Mouse (Mus musculus): ENCODE measurements at regions not wholly inside any gene's neighbourhood (a gene's known extent, or its start where the extent isn't known, plus 50 kb on each side); places are given as distances from the start of the nearest gene placed in this dataset.

DNA sequence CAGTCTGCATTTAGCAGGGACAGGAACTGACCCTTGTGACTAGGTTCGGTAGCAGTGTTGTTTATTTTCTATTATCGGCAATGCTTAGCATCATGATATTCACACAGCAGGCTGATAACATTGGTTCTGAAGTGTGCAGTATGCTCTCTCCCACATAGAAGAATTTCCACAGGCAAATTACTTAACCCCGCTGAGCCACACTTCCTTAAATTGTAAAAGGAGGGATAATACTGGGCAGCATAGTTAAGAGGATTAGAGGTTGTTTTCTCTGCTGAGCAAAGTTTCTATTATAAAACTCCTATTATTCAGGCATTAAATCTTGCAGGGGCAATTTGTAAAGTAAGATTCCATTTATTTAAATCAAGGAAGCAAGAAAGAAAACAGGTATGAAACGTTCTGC, 489.4 kb upstream of the Arpp21 start:
- DNase-seq (ENCODE audit: low spot score in 2 of 2), result no peak

DNA sequence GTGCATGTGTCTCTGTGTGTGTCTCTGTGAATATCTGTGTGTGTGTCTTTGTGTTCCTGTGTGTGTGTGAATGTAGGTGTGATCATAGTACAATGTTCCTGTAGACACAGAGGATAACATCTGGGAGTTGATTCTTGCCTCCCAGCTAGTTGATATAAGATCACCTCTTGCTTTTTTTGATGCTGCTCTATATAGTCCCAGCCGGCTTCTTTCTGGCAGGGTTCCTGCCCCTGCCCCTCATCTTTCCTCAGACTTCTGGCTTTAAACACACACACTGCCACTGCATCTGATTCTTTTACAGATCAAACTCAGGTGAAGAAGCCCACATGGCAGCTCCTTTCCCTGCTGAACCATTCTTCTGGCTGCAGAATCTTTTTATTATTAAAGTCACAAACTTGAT, 487.6 kb upstream of the Arpp21 start:
- DNase-seq (ENCODE audit: low spot score in 2 of 2), result no peak

DNA sequence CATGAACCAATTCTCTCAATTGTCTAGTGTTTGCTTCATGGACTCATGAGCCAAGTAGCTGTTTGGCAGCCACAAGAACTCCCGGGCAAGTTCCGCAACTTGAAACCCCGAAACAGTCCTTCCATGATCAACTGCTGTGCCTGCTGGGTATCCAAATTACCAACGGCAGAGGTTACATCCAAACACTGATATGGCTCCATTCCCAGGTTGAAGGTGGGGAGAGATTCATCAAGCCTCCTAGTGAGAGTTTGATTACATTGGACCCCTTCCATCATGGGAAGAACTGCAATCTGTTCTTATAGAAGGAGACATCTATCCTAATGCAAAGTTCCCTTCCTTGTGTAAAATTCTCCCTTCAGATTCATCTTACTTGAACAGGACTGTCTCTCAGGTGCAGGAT, 486.8 kb upstream of the Arpp21 start:
- DNase-seq (ENCODE audit: low spot score in 2 of 2), result no peak

DNA sequence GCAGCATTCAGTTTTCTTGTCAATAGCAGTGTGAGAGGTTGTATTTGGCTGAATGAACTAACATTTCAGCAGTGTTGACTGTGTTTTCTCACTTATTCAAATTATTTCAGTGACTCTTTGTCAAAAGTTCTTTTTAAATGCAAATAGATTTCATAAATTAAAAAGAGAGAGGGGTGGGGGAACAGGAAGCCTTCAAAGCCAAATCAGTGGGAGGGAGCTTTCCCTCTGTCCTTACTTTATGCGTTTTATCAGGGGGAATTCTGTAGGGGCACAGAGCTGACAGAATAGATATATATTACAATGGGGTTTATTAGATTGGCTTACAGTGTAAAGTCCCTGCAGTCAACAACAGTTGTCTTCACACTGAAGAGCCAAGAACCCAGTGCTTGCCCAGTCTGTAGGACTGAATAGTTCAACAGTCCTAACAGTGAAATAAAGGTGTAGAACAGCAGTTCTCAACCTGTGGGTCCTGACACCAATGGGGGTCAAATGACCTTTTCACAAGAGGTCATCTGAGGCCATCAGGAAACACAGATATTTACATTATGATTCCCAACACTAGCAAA, 479.5 kb upstream of the Arpp21 start:
- no peak for DNase-seq (ENCODE audit: low spot score in 2 of 2)

DNA sequence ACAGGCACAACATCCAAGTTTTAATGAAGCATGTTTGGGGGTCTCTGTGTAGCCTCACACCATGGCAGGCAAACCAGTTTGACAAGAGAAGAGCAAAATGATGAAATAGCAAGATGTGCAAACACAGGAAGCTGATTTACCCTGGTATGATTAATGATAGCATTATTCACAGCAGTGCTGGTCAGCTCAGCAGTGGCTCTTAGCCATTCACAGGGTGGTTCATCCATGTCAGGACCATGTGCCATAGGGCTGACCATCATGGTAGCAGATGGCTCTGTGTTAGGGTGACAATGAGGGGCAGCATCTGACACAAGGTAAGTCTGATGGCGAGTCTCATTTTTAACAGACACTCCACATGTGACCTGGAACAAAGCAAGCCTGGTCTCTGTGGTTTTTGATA, 443.1 kb upstream of the Arpp21 start:
- DNase-seq (ENCODE audit: low spot score in 2 of 2), result no peak

DNA sequence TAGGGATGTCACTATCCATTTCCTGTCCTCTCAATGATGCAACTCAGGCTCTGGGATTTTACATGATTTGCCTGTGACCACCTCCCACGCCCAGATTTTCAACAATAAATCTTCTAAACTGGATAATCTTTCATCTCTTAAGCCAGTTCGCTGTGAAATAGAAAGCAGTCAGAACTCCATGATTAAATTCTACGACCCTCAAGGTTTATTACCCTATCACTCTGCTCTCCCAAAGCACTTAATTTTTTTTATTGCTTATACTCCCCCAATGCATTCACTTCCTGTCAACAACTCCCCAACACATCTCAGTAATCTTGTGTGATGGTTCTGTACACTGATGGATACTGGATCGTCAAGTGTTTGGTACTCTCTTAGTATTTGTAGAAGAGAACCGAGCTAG, 439.5 kb upstream of the Arpp21 start:
- no peak for DNase-seq (ENCODE audit: low spot score in 2 of 2)
